Comparison of ENCODE assay signal across 19 mouse cellular contexts in genomic region chr2:53047749-53048387, GRCm38 (mm10).
DNase-seq lines count a peak whose midpoint lies in the region; ATAC-seq and TF ChIP-seq lines count a peak whose summit lies in the region.
"Had no signal": no experiment of that assay in that cellular context is flagged by ENCODE, and none has a peak within 500 bp of the region (broad histone marks: within the 10 kb centered on the region; RNA-seq: fewer than 3 reads in every experiment).

No protein-coding gene starts in this region.

- H3K4me2 ChIP-seq in forebrain, embryonic 13.5 days, result no peak overlapping the region
- no peak overlapping the region for H3K4me2 ChIP-seq in forebrain, embryonic 12.5 days
- H3K4me2 ChIP-seq in forebrain, embryonic 15.5 days (replicated peaks), result no peak overlapping the region
- H3K4me2 ChIP-seq in forebrain, embryonic 11.5 days (ENCODE audit: low read depth, low read length, severe bottlenecking), result no peak overlapping the region
- H3K4me2 ChIP-seq in embryonic facial prominence, embryonic 14.5 days (ENCODE audit: low read depth, low read length), result no peak overlapping the region
- no peak overlapping the region for H3K4me2 ChIP-seq in forebrain, postnatal 0 days (ENCODE audit: low read depth)
- H3K4me2 ChIP-seq: embryonic facial prominence, embryonic 15.5 days had no signal

- H3K9me3 ChIP-seq in forebrain, embryonic 13.5 days (replicated peaks), result no peaks in the 10 kb centered on the region
- no peaks in the 10 kb centered on the region for H3K9me3 ChIP-seq in forebrain, embryonic 12.5 days
- no peaks in the 10 kb centered on the region for H3K9me3 ChIP-seq in forebrain, embryonic 15.5 days
- H3K9me3 ChIP-seq in forebrain, embryonic 11.5 days (ENCODE audit: control insufficient read depth, low read length), result no peaks in the 10 kb centered on the region
- H3K9me3 ChIP-seq in embryonic facial prominence, embryonic 14.5 days (ENCODE audit: control insufficient read depth, low read length), result no peaks in the 10 kb centered on the region
- H3K9me3 ChIP-seq in forebrain, postnatal 0 days (ENCODE audit: low read length), result no peaks in the 10 kb centered on the region
- H3K9me3 ChIP-seq: embryonic facial prominence, embryonic 15.5 days had no signal

- H3K27me3 ChIP-seq in forebrain, embryonic 13.5 days, result no peaks in the 10 kb centered on the region
- H3K27me3 ChIP-seq in forebrain, embryonic 12.5 days, result no peaks in the 10 kb centered on the region
- H3K27me3 ChIP-seq in forebrain, embryonic 15.5 days, result no peaks in the 10 kb centered on the region
- no peaks in the 10 kb centered on the region for H3K27me3 ChIP-seq in forebrain, embryonic 11.5 days (ENCODE audit: control insufficient read depth, insufficient read depth, low read length)
- no peaks in the 10 kb centered on the region for H3K27me3 ChIP-seq in embryonic facial prominence, embryonic 14.5 days (replicated peaks; ENCODE audit: control insufficient read depth, insufficient read depth, low read length)
- no peaks in the 10 kb centered on the region for H3K27me3 ChIP-seq in forebrain, postnatal 0 days (ENCODE audit: insufficient read depth, low read length)
- H3K27me3 ChIP-seq: embryonic facial prominence, embryonic 15.5 days had no signal

- peak; percentile 58; the same call in 1 of the 2 replicates for ATAC-seq in forebrain, embryonic 13.5 days
- ATAC-seq in forebrain, embryonic 12.5 days (ENCODE audit: low FRiP score), result no peak
- peak; percentile 76 for ATAC-seq in forebrain, embryonic 15.5 days (replicated peaks)
- ATAC-seq in forebrain, embryonic 11.5 days (replicated peaks; ENCODE audit: low FRiP score), result no peak
- no peak for ATAC-seq in embryonic facial prominence, embryonic 14.5 days (ENCODE audit: low read depth)
- ATAC-seq in forebrain, postnatal 0 days, result peak; percentile 66

- no peak overlapping the region for H3K4me3 ChIP-seq in forebrain, embryonic 13.5 days
- H3K4me3 ChIP-seq in forebrain, embryonic 12.5 days (replicated peaks), result no peak overlapping the region
- H3K4me3 ChIP-seq in forebrain, embryonic 15.5 days, result no peak overlapping the region
- no peak overlapping the region for H3K4me3 ChIP-seq in forebrain, embryonic 11.5 days (ENCODE audit: low read depth, low read length)
- no peak overlapping the region for H3K4me3 ChIP-seq in embryonic facial prominence, embryonic 14.5 days (ENCODE audit: low read depth, low read length)
- H3K4me3 ChIP-seq in forebrain, postnatal 0 days (ENCODE audit: low read depth, low read length), result no peak overlapping the region
- H3K4me3 ChIP-seq: embryonic facial prominence, embryonic 15.5 days; erythroblast, embryonic 14.5 days; gastrocnemius, adult 2 months had no signal

- DNase-seq in forebrain, embryonic 11.5 days (ENCODE audit: low spot score), result no peak
- peak; percentile 59 for DNase-seq in embryonic facial prominence, embryonic 14.5 days (ENCODE audit: low spot score)
- peak; percentile 34 for DNase-seq in forebrain, postnatal 0 days
- DNase-seq in lung, adult 18-20 months, result no peak
- no peak for DNase-seq in heart, adult 11 months
- DNase-seq: adrenal gland, adult 2 months; adrenal gland, postnatal 10 days; adrenal gland, postnatal 25 days; cerebellum, adult 11-12 months; cerebellum, adult 2 months; cerebellum, adult 9-10 months; cerebellum, postnatal 10 days; cerebellum, postnatal 25 days; gastrocnemius, adult 2 months had no signal

- WGBS in forebrain, embryonic 13.5 days, result 94% methylated on average over 1 of the region's 1 CpGs
- 100% methylated on average over 1 of the region's 1 CpGs for WGBS in forebrain, embryonic 12.5 days
- 92% methylated on average over 1 of the region's 1 CpGs for WGBS in forebrain, embryonic 15.5 days
- WGBS in forebrain, embryonic 11.5 days, result 96% methylated on average over 1 of the region's 1 CpGs
- WGBS in embryonic facial prominence, embryonic 14.5 days, result 100% methylated on average over 1 of the region's 1 CpGs
- WGBS in forebrain, postnatal 0 days, result 88% methylated on average over 1 of the region's 1 CpGs

- H3K27ac ChIP-seq in forebrain, embryonic 13.5 days, result no peak overlapping the region
- no peak overlapping the region for H3K27ac ChIP-seq in forebrain, embryonic 12.5 days
- peak overlapping the region; percentile 66 for H3K27ac ChIP-seq in forebrain, embryonic 15.5 days (replicated peaks)
- H3K27ac ChIP-seq in forebrain, embryonic 11.5 days (ENCODE audit: low read depth, low read length), result no peak overlapping the region
- 0 out of 2 replicates have a peak overlapping the region, but pooled peaks have one; percentile 23 for H3K27ac ChIP-seq in embryonic facial prominence, embryonic 14.5 days (replicated peaks; ENCODE audit: low read depth, low read length)
- no peak overlapping the region for H3K27ac ChIP-seq in forebrain, postnatal 0 days (ENCODE audit: low read depth, low read length)
- H3K27ac ChIP-seq: embryonic facial prominence, embryonic 15.5 days; gastrocnemius, adult 2 months had no signal

- H3K4me1 ChIP-seq in forebrain, embryonic 13.5 days, result no peaks in the 10 kb centered on the region
- H3K4me1 ChIP-seq in forebrain, embryonic 12.5 days, result no peaks in the 10 kb centered on the region
- H3K4me1 ChIP-seq in forebrain, embryonic 15.5 days, result peaks cover 28% of the 10 kb centered on the region
- no peaks in the 10 kb centered on the region for H3K4me1 ChIP-seq in forebrain, embryonic 11.5 days (replicated peaks; ENCODE audit: control insufficient read depth, insufficient read depth, low read length)
- H3K4me1 ChIP-seq in embryonic facial prominence, embryonic 14.5 days (ENCODE audit: control insufficient read depth, insufficient read depth, low read length), result peaks cover 32% of the 10 kb centered on the region
- peaks cover 9% of the 10 kb centered on the region; the same call in 1 of the 2 replicates for H3K4me1 ChIP-seq in forebrain, postnatal 0 days (ENCODE audit: insufficient read depth)

- no peak overlapping the region for H3K9ac ChIP-seq in forebrain, embryonic 13.5 days
- no peak overlapping the region for H3K9ac ChIP-seq in forebrain, embryonic 12.5 days
- H3K9ac ChIP-seq in forebrain, embryonic 15.5 days (replicated peaks), result no peak overlapping the region
- H3K9ac ChIP-seq in forebrain, embryonic 11.5 days (ENCODE audit: low read length), result no peak overlapping the region
- no peak overlapping the region for H3K9ac ChIP-seq in embryonic facial prominence, embryonic 14.5 days (ENCODE audit: low read depth, low read length)
- H3K9ac ChIP-seq in forebrain, postnatal 0 days, result no peak overlapping the region
- H3K9ac ChIP-seq: embryonic facial prominence, embryonic 15.5 days had no signal

- TF ChIP-seq CTCF in forebrain, postnatal 0 days (IDR thresholded peaks at IDR 0.05; ENCODE audit: low read depth), result no peak

- H3K36me3 ChIP-seq in forebrain, embryonic 13.5 days (ENCODE audit: poor library complexity, severe bottlenecking), result peaks cover 10% of the 10 kb centered on the region
- peaks cover 9% of the 10 kb centered on the region for H3K36me3 ChIP-seq in forebrain, embryonic 12.5 days (replicated peaks)
- peaks cover 3% of the 10 kb centered on the region; the same call in 1 of the 2 replicates for H3K36me3 ChIP-seq in forebrain, embryonic 15.5 days
- no peaks in the 10 kb centered on the region for H3K36me3 ChIP-seq in forebrain, embryonic 11.5 days (ENCODE audit: control insufficient read depth, insufficient read depth, low read length)
- H3K36me3 ChIP-seq in embryonic facial prominence, embryonic 14.5 days (ENCODE audit: control insufficient read depth, insufficient read depth, low read length), result peaks cover 8% of the 10 kb centered on the region; the same call in 1 of the 2 replicates
- peaks cover 9% of the 10 kb centered on the region; the same call in 1 of the 2 replicates for H3K36me3 ChIP-seq in forebrain, postnatal 0 days (ENCODE audit: insufficient read depth)

Comparison
In these comparisons a context has a peak if more than half of its experiments do, and no peak if none do; other contexts are left out.
1. ATAC-seq: peak in forebrain, embryonic 13.5 days (single experiment), forebrain, embryonic 15.5 days (single experiment) and forebrain, postnatal 0 days (single experiment); none in forebrain, embryonic 12.5 days (single experiment), forebrain, embryonic 11.5 days (single experiment) and embryonic facial prominence, embryonic 14.5 days (single experiment).
2. H3K27ac ChIP-seq: peak in forebrain, embryonic 15.5 days (single experiment) and embryonic facial prominence, embryonic 14.5 days (single experiment); none in forebrain, embryonic 13.5 days (single experiment), forebrain, embryonic 12.5 days (single experiment), forebrain, embryonic 11.5 days (single experiment) and forebrain, postnatal 0 days (single experiment).
3. DNase-seq: peak in embryonic facial prominence, embryonic 14.5 days (single experiment) and forebrain, postnatal 0 days (single experiment); none in forebrain, embryonic 11.5 days (single experiment), lung, adult 18-20 months (0 of 2) and heart, adult 11 months (single experiment).